Mouse (Mus musculus): ENCODE results near the gene Cacnb1. TPM values are rescaled to one million over a fixed set of nuclear protein-coding genes. Genes with fewer than 3 reads are reported as not detected.

The Cacnb1 gene
- polyA plus RNA-seq, 1 experiment from 2014 or later, result 19.6 TPM

DNA sequence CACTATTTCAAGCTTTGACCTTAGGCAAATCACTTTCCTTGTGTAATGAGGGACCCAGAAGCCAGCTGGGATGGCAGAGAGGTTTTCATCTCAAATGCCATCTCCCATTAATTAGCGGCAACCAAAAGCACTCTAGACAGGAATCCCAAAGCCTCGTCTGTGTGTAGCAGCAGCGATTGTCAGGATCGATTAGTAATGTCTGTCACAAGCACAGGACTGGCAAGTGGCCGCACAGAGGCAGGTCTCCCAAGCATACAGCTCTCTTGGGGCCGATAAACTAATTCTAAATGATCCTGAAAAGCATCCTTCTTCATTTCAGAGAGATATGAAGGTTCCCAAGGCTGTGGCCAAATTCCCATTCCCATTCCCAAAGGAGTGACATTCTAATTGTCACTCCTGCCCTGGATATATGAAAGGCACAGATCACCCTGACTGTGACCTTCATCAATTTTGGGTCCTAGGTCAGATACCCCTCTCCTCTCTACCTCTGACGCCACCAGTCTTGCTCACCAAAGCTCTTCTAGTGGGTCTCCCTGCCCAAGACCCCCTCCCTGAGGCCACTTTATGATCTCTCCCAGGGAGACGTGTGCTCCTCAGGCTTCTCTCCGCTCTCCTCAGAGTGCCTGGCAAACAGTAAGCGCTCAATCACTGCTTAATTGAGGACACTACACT is 42.9 kb downstream of the Cacnb1 start:
- 51% methylated on average over 10 of the region's 10 CpGs for WGBS
- Histone ChIP-seq H3K36me3 (no peaks in the 10 kb centered on the region), H3K27ac (0 out of 2 replicates have a peak overlapping the region, but pooled peaks have one; percentile 11), H3K4me2 (no peak overlapping the region), H3K9me3 (no peaks in the 10 kb centered on the region), H3K9ac (no peak overlapping the region), H3K27me3 (peaks cover 8% of the 10 kb centered on the region), H3K4me3 (no peak overlapping the region), H3K4me1 (peaks cover 19% of the 10 kb centered on the region)
- ATAC-seq (ENCODE audit: insufficient number of reproducible peaks, low FRiP score, low TSS enrichment, low read depth), result no peak

DNA sequence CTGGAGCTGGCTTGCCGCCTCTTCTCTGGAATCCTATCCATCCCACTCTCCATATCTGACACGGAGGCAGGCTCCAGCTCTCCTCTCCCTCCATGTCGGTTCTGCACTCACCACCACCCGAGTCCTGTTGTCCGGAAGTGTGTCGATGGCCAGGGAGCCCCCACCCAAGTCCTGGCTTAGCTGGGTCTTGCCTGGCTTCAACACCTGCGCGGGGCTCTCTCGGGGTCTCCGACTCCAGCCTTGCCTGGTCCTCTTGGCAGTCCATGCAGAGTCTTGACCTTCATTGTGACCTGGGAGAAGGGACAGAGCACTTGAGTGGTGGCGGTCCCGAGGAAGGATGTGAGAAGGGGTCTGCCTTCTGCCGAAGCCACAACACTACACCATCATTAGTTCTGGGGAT is 44.4 kb downstream of the Cacnb1 start:
- no peak for ATAC-seq (ENCODE audit: insufficient number of reproducible peaks, low FRiP score, low TSS enrichment, low read depth)
- no peak overlapping the region for H3K27ac ChIP-seq
- 83% methylated on average over 13 of the region's 13 CpGs for WGBS
- no peaks in the 10 kb centered on the region for H3K36me3 ChIP-seq
- H3K9ac ChIP-seq, result no peak overlapping the region
- peaks cover 19% of the 10 kb centered on the region for H3K4me1 ChIP-seq
- H3K4me2 ChIP-seq, result no peak overlapping the region
- no peak overlapping the region for H3K4me3 ChIP-seq
- H3K27me3 ChIP-seq, result no peaks in the 10 kb centered on the region; the same call in 1 of the 2 replicates
- H3K9me3 ChIP-seq, result no peaks in the 10 kb centered on the region

GRCm38 (mm10) chr11:97977797-97978196 is 45.0 kb downstream of the Cacnb1 start:
- H3K27ac ChIP-seq, result no peak overlapping the region
- no peaks in the 10 kb centered on the region for H3K9me3 ChIP-seq
- H3K36me3 ChIP-seq, result no peaks in the 10 kb centered on the region
- H3K4me3 ChIP-seq, result no peak overlapping the region
- no peaks in the 10 kb centered on the region; the same call in 1 of the 2 replicates for H3K27me3 ChIP-seq
- peaks cover 19% of the 10 kb centered on the region for H3K4me1 ChIP-seq
- no peak for ATAC-seq (ENCODE audit: insufficient number of reproducible peaks, low FRiP score, low TSS enrichment, low read depth)
- H3K4me2 ChIP-seq, result no peak overlapping the region
- H3K9ac ChIP-seq, result no peak overlapping the region
- 73% methylated on average over 5 of the region's 5 CpGs for WGBS

DNA sequence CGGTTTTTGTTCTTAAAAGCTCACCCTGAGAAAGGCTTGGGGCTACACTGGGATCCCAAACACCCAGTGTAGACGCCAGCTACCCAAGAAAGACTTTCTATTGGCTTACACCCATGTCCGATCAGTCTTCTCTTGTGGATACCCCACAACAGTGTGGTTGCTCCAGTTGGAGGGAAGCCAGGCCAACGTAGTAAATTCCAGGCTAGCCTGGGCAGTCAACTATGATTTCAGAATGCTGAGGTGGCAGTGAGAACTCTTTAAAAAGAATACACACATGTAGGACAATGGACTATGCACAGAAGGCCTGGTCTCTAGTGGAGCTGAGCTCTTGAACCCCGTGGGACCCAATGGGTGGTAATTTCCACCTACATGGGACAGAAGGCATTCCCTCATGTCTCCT is 48.1 kb downstream of the Cacnb1 start:
- no peak for ATAC-seq (ENCODE audit: insufficient number of reproducible peaks, low FRiP score, low TSS enrichment, low read depth)
- 80% methylated on average over 5 of the region's 5 CpGs for WGBS
- H3K9me3 ChIP-seq, result no peaks in the 10 kb centered on the region
- no peaks in the 10 kb centered on the region for H3K36me3 ChIP-seq
- no peak overlapping the region for H3K27ac ChIP-seq
- H3K4me1 ChIP-seq, result peaks cover 10% of the 10 kb centered on the region
- H3K4me3 ChIP-seq, result no peak overlapping the region
- no peaks in the 10 kb centered on the region; the same call in 1 of the 2 replicates for H3K27me3 ChIP-seq
- H3K9ac ChIP-seq, result no peak overlapping the region
- no peak overlapping the region for H3K4me2 ChIP-seq

GRCm38 (mm10) chr11:97974141-97974540 is 48.7 kb downstream of the Cacnb1 start:
- H3K27me3 ChIP-seq, result no peaks in the 10 kb centered on the region; the same call in 1 of the 2 replicates
- 85% methylated on average over 5 of the region's 5 CpGs for WGBS
- H3K36me3 ChIP-seq, result no peaks in the 10 kb centered on the region
- no peak overlapping the region for H3K9ac ChIP-seq
- no peak overlapping the region for H3K27ac ChIP-seq
- H3K4me1 ChIP-seq, result peaks cover 10% of the 10 kb centered on the region
- no peak for ATAC-seq (ENCODE audit: insufficient number of reproducible peaks, low FRiP score, low TSS enrichment, low read depth)
- no peaks in the 10 kb centered on the region for H3K9me3 ChIP-seq
- H3K4me3 ChIP-seq, result no peak overlapping the region
- no peak overlapping the region for H3K4me2 ChIP-seq

GRCm38 (mm10) chr11:97972434-97972833 is 50.4 kb downstream of the Cacnb1 start:
- Histone ChIP-seq H3K27me3 (no peaks in the 10 kb centered on the region; the same call in 1 of the 2 replicates), H3K4me1 (peaks cover 11% of the 10 kb centered on the region), H3K36me3 (no peaks in the 10 kb centered on the region), H3K9ac (no peak overlapping the region), H3K4me2 (no peak overlapping the region), H3K9me3 (no peaks in the 10 kb centered on the region), H3K27ac (no peak overlapping the region), H3K4me3 (no peak overlapping the region)
- 81% methylated on average over 2 of the region's 2 CpGs for WGBS
- no peak for ATAC-seq (ENCODE audit: insufficient number of reproducible peaks, low FRiP score, low TSS enrichment, low read depth)

- WGBS, result 21% methylated on average over 7 of the region's 7 CpGs
- no peak overlapping the region for H3K27ac ChIP-seq
- no peak overlapping the region for H3K4me3 ChIP-seq
- no peak overlapping the region for H3K4me2 ChIP-seq
- H3K36me3 ChIP-seq, result no peaks in the 10 kb centered on the region
- H3K9me3 ChIP-seq, result no peaks in the 10 kb centered on the region
- H3K27me3 ChIP-seq, result no peaks in the 10 kb centered on the region; the same call in 1 of the 2 replicates
- H3K9ac ChIP-seq, result no peak overlapping the region
- peak; percentile 62; the same call in 1 of the 2 replicates for ATAC-seq (ENCODE audit: insufficient number of reproducible peaks, low FRiP score, low TSS enrichment, low read depth)
- H3K4me1 ChIP-seq, result peaks cover 17% of the 10 kb centered on the region
Measured at GRCm38 (mm10) chr11:97971232-97971631, 51.6 kb downstream of the Cacnb1 start.

DNA sequence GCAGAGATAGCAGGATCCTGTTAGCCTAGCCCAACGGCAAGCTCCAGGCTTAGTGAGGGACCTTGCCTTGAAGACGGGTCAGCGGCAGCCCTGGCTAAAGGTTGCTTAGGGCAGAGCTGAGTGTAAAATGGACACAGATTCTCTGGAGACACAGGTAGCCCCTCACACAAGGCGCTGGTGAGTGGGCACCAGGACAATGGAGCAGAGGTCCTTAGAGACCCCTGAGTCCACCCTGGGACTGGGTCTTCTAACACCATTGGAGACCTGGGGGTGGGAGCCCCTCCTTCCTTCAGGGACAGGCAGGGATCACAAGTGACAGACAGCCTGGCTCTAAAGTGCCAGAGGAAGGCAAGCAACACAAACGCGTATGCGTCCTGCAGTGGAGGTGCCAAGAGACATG is 52.1 kb downstream of the Cacnb1 start:
- ATAC-seq (ENCODE audit: insufficient number of reproducible peaks, low FRiP score, low TSS enrichment, low read depth), result no peak
- no peak overlapping the region for H3K4me2 ChIP-seq

GRCm38 (mm10) chr11:97968385-97968784 is 54.4 kb downstream of the Cacnb1 start:
- H3K9ac ChIP-seq, result no peak overlapping the region
- H3K4me3 ChIP-seq, result no peak overlapping the region
- no peak for ATAC-seq (ENCODE audit: insufficient number of reproducible peaks, low FRiP score, low TSS enrichment, low read depth)
- H3K4me2 ChIP-seq, result no peak overlapping the region
- H3K27ac ChIP-seq, result no peak overlapping the region
- 85% methylated on average over 5 of the region's 5 CpGs for WGBS
- H3K27me3 ChIP-seq, result no peaks in the 10 kb centered on the region
- H3K9me3 ChIP-seq, result no peaks in the 10 kb centered on the region
- H3K4me1 ChIP-seq, result peaks cover 17% of the 10 kb centered on the region
- H3K36me3 ChIP-seq, result no peaks in the 10 kb centered on the region

More for the DNA sequence above, 52.1 kb downstream of the Cacnb1 start:
- H3K27ac ChIP-seq, result no peak overlapping the region
- no peaks in the 10 kb centered on the region; the same call in 1 of the 2 replicates for H3K27me3 ChIP-seq
- no peaks in the 10 kb centered on the region for H3K36me3 ChIP-seq
- no peak overlapping the region for H3K4me3 ChIP-seq
- H3K4me1 ChIP-seq, result peaks cover 17% of the 10 kb centered on the region
- H3K9ac ChIP-seq, result no peak overlapping the region
- no peaks in the 10 kb centered on the region for H3K9me3 ChIP-seq
- WGBS, result 83% methylated on average over 7 of the region's 7 CpGs

GRCm38 (mm10) chr11:97967114-97967513 is 55.7 kb downstream of the Cacnb1 start:
- Histone ChIP-seq H3K36me3 (no peaks in the 10 kb centered on the region), H3K9ac (no peak overlapping the region), H3K27ac (no peak overlapping the region), H3K4me2 (no peak overlapping the region), H3K27me3 (no peaks in the 10 kb centered on the region), H3K4me1 (peaks cover 17% of the 10 kb centered on the region), H3K9me3 (no peaks in the 10 kb centered on the region), H3K4me3 (no peak overlapping the region)
- WGBS, result 54% methylated on average over 2 of the region's 2 CpGs
- ATAC-seq (ENCODE audit: insufficient number of reproducible peaks, low FRiP score, low TSS enrichment, low read depth), result 0 out of 2 replicates have a peak, but pooled peaks have one; percentile 37

DNA sequence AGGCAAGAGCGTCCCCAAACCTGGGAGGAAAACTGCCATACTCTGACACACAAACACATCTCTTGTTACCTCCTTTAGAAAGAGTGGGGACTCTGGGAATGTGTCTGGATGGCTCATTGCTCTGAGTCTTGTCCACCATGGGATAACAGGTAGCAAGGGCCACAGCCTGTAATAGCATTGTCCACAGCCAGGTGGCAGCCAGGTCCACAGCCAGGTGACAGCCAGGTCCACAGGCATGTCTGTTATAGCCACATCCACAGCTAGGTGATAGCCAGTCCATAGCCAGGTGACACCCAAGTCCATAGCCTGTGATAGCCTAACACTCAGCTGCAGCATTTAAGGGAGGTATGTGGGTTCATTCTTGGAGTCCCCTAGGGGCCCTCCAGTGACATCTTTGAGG is 61.9 kb downstream of the Cacnb1 start:
- H3K9ac ChIP-seq, result no peak overlapping the region
- 81% methylated on average over 1 of the region's 1 CpGs for WGBS
- no peak overlapping the region for H3K4me2 ChIP-seq
- H3K36me3 ChIP-seq, result no peaks in the 10 kb centered on the region
- ATAC-seq (ENCODE audit: insufficient number of reproducible peaks, low FRiP score, low TSS enrichment, low read depth), result no peak
- 0 out of 2 replicates have a peak, but pooled peaks cover 5% of the 10 kb centered on the region for H3K4me1 ChIP-seq
- H3K27ac ChIP-seq, result no peak overlapping the region
- H3K4me3 ChIP-seq, result no peak overlapping the region
- H3K9me3 ChIP-seq, result no peaks in the 10 kb centered on the region
- H3K27me3 ChIP-seq, result no peaks in the 10 kb centered on the region

DNA sequence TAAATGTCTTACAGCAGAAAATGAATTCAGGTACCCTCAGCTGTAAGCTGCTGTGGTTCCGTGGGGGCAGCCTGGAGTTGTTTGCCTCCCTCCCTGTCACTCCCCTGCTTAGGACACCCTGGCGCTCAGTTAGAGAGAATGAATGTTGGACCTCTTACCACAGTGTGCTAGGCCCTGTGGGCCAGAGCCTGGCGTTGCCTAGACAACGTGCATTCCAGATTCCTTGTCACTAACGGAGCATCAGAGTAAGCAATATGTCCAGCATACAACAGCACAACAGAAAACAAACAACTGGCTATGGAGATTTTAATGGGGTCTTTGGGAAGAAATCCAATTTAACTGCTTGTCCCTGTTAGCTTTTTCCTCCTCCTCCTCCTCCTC is 63.5 kb downstream of the Cacnb1 start:
- Histone ChIP-seq H3K27me3 (no peaks in the 10 kb centered on the region), H3K9me3 (no peaks in the 10 kb centered on the region), H3K36me3 (no peaks in the 10 kb centered on the region), H3K4me1 (0 out of 2 replicates have a peak, but pooled peaks cover 5% of the 10 kb centered on the region), H3K9ac (no peak overlapping the region), H3K4me3 (no peak overlapping the region), H3K4me2 (no peak overlapping the region), H3K27ac (no peak overlapping the region)
- 63% methylated on average over 5 of the region's 5 CpGs for WGBS
- no peak for ATAC-seq (ENCODE audit: insufficient number of reproducible peaks, low FRiP score, low TSS enrichment, low read depth)
